Mouse (Mus musculus) lung, postnatal 0 days (tissue): Measurements from ENCODE around the gene Mphosph10. TPM values are rescaled to one million over a fixed set of nuclear protein-coding genes. Genes with fewer than 3 reads are reported as not detected.

ENCODE experiments used
- ATAC-seq: fragments of 200-750 bp; cut with Nextera tagmentation; 2 replicates; pipeline ENCODE4 v1.8.0; 2017; ENCODE audit warnings: moderate library complexity
- DNase-seq: peaks from one replicate; pipeline ENCODE4 v3.0.0-alpha.2; 2016; ENCODE audit warnings: low spot score
- H3K27ac ChIP-seq: fragments of 300-500 bp; sonication (generic); 2 replicates; pipeline ENCODE4 v1.5.1; 2014; ENCODE audit warnings: antibody characterized with exemption, mild to moderate bottlenecking, low read length, mixed read lengths
- H3K27me3 ChIP-seq: fragments of 300-500 bp; sonication (generic); replicated peaks from 2 replicates; pipeline ENCODE4 v1.6.1; 2014; ENCODE audit warnings: low read length, mixed read lengths; ENCODE audit not compliant: insufficient read depth
- H3K36me3 ChIP-seq: fragments of 300-500 bp; sonication (generic); 2 replicates; pipeline ENCODE4 v1.6.1; 2014; ENCODE audit warnings: low read length, mixed read lengths; ENCODE audit not compliant: insufficient read depth
- H3K4me1 ChIP-seq: fragments of 300-500 bp; sonication (generic); 2 replicates; pipeline ENCODE4 v1.6.1; 2014; ENCODE audit warnings: antibody characterized with exemption, low read depth, low read length, mixed read lengths; ENCODE audit not compliant: insufficient read depth
- H3K4me2 ChIP-seq: fragments of 300-500 bp; sonication (generic); replicated peaks from 2 replicates; pipeline ENCODE4 v1.6.1; 2014; ENCODE audit warnings: low read depth, mild to moderate bottlenecking, low read length, moderate library complexity, mixed read lengths
- H3K4me3 ChIP-seq: fragments of 300-500 bp; sonication (generic); 2 replicates; pipeline ENCODE4 v1.5.1; 2014; ENCODE audit warnings: low read depth, low read length
- H3K9ac ChIP-seq: fragments of 300-500 bp; sonication (generic); replicated peaks from 2 replicates; pipeline ENCODE4 v1.6.1; 2014; ENCODE audit warnings: low read depth, mild to moderate bottlenecking
- H3K9me3 ChIP-seq: fragments of 300-500 bp; sonication (generic); 2 replicates; pipeline ENCODE4 v1.6.1; 2016; ENCODE audit warnings: low read length, mixed read lengths
- CTCF ChIP-seq: IDR thresholded peaks from 2 replicates; pipeline ENCODE4 v1.5.1; 2016; ENCODE audit warnings: antibody characterized with exemption, mild to moderate bottlenecking
- EP300 ChIP-seq: IDR thresholded peaks from 2 replicates; pipeline ENCODE4 v1.6.1; 2016; ENCODE audit warnings: antibody characterized with exemption, mild to moderate bottlenecking, control low read depth
- WGBS: fragments of 180-500 bp; shearing (Covaris S2); extraction: QIAGEN DNeasy Blood & Tissue Kit; methylation state at CpG from one replicate; pipeline ENCODE4 v1.1.7; 2014; 5-methylcytosine and 5-hydroxymethylcytosine counted together
- polyA plus RNA-seq: library from polyadenylated mRNA; unstranded; fragments of >200 nt; fragmentation: Nextera tagmentation; extraction: Ambion mirVana; gene quantifications from 2 replicates; pipeline ENCODE4 v1.2.1, GENCODE M21; 2015

The Mphosph10 gene
- polyA plus RNA-seq, 1 experiment from 2014 or later = 18.6 TPM

GRCm38 (mm10) chr7:64357405-64357804 is 34.7 kb downstream of the Mphosph10 start:
- 0 out of 2 replicates have a peak, but pooled peaks cover 16% of the 10 kb centered on the region for H3K36me3 ChIP-seq

GRCm38 (mm10) chr7:64356661-64357060 is 35.4 kb downstream of the Mphosph10 start:
- DNase-seq (no peak), ATAC-seq (no peak)
- H3K9me3 ChIP-seq = no peaks in the 10 kb centered on the region
- peaks cover 4% of the 10 kb centered on the region; the same call in 1 of the 2 replicates for H3K4me1 ChIP-seq
- H3K9ac ChIP-seq = no peak overlapping the region
- no peaks in the 10 kb centered on the region for H3K27me3 ChIP-seq
- H3K4me3 ChIP-seq = no peak overlapping the region
- H3K4me2 ChIP-seq = no peak overlapping the region
- no peak for TF ChIP-seq CTCF
- no peak for TF ChIP-seq EP300
- 97% methylated on average over 5 of the region's 5 CpGs for WGBS
- 0 out of 2 replicates have a peak, but pooled peaks cover 16% of the 10 kb centered on the region for H3K36me3 ChIP-seq
- no peak overlapping the region for H3K27ac ChIP-seq

More at GRCm38 (mm10) chr7:64357405-64357804, 34.7 kb downstream of the Mphosph10 start:
- Histone ChIP-seq H3K4me2 (no peak overlapping the region), H3K9me3 (no peaks in the 10 kb centered on the region), H3K4me1 (peaks cover 4% of the 10 kb centered on the region; the same call in 1 of the 2 replicates), H3K27me3 (no peaks in the 10 kb centered on the region), H3K4me3 (no peak overlapping the region), H3K27ac (peak overlapping the region; percentile 60), H3K9ac (no peak overlapping the region)
- 62% methylated on average over 9 of the region's 9 CpGs for WGBS
- DNase-seq = peak; percentile 76
- no peak for TF ChIP-seq CTCF
- 0 out of 2 replicates have a peak, but pooled peaks have one; percentile 9 for TF ChIP-seq EP300
- ATAC-seq = peak; percentile 87

- Histone ChIP-seq H3K27ac (0 out of 2 replicates have a peak overlapping the region, but pooled peaks have one; percentile 3), H3K9ac (no peak overlapping the region), H3K9me3 (no peaks in the 10 kb centered on the region), H3K4me2 (no peak overlapping the region), H3K4me1 (no peaks in the 10 kb centered on the region), H3K4me3 (no peak overlapping the region), H3K36me3 (peaks cover 9% of the 10 kb centered on the region; the same call in 1 of the 2 replicates), H3K27me3 (no peaks in the 10 kb centered on the region)
- WGBS = 60% methylated on average over 14 of the region's 14 CpGs
- TF ChIP-seq EP300 = no peak
- TF ChIP-seq CTCF = no peak
- ATAC-seq (peak; percentile 43; the same call in 1 of the 2 replicates), DNase-seq (peak; percentile 51)
Observed at GRCm38 (mm10) chr7:64354206-64354605, 37.9 kb downstream of the Mphosph10 start.

- 84% methylated on average over 4 of the region's 4 CpGs for WGBS
Observed at GRCm38 (mm10) chr7:64351087-64351486, 41.0 kb downstream of the Mphosph10 start.

GRCm38 (mm10) chr7:64349147-64349861 is 42.8 kb downstream of the Mphosph10 start:
- Histone ChIP-seq H3K9me3 (no peaks in the 10 kb centered on the region), H3K27ac (no peak overlapping the region), H3K9ac (no peak overlapping the region), H3K36me3 (peaks cover 9% of the 10 kb centered on the region), H3K4me2 (no peak overlapping the region), H3K27me3 (no peaks in the 10 kb centered on the region), H3K4me3 (no peak overlapping the region), H3K4me1 (no peaks in the 10 kb centered on the region)
- no peak; the same call in 1 of the 2 replicates for ATAC-seq
- DNase-seq = no peak
- WGBS = 77% methylated on average over 15 of the region's 15 CpGs
- TF ChIP-seq EP300 (no peak), CTCF (peak; percentile 13; the same call in 1 of the 2 replicates)

More at GRCm38 (mm10) chr7:64351087-64351486, 41.0 kb downstream of the Mphosph10 start:
- Histone ChIP-seq H3K4me2 (no peak overlapping the region), H3K36me3 (peaks cover 5% of the 10 kb centered on the region), H3K27ac (no peak overlapping the region), H3K4me1 (no peaks in the 10 kb centered on the region), H3K27me3 (no peaks in the 10 kb centered on the region), H3K4me3 (no peak overlapping the region), H3K9ac (no peak overlapping the region), H3K9me3 (no peaks in the 10 kb centered on the region)
- TF ChIP-seq CTCF (no peak), EP300 (no peak)
- DNase-seq (no peak), ATAC-seq (no peak)

- WGBS = 100% methylated on average over 1 of the region's 1 CpGs
Observed at GRCm38 (mm10) chr7:64347813-64348212, 44.3 kb downstream of the Mphosph10 start.

More at GRCm38 (mm10) chr7:64347813-64348212, 44.3 kb downstream of the Mphosph10 start:
- Histone ChIP-seq H3K36me3 (peaks cover 4% of the 10 kb centered on the region), H3K9ac (no peak overlapping the region), H3K4me1 (no peaks in the 10 kb centered on the region), H3K27me3 (no peaks in the 10 kb centered on the region), H3K4me3 (no peak overlapping the region), H3K27ac (no peak overlapping the region), H3K4me2 (no peak overlapping the region), H3K9me3 (no peaks in the 10 kb centered on the region)
- TF ChIP-seq CTCF (no peak), EP300 (no peak)
- DNase-seq (no peak), ATAC-seq (no peak)
